Mouse (Mus musculus) liver, adult 2 months (tissue): ENCODE measurements around the gene Tmem179. TPM values are rescaled to one million over a fixed set of nuclear protein-coding genes. Genes with fewer than 3 reads are reported as not detected.

Experiments
- DNase-seq: peaks from one replicate; pipeline ENCODE4 v3.0.0-alpha.2; 2011; ENCODE audit warnings: low read depth, low spot score; ENCODE audit errors: extremely low read depth
- H3K27ac ChIP-seq: fragments of 200-500 bp; replicated peaks from 2 replicates; pipeline ENCODE4 v1.5.1; 2012; ENCODE audit warnings: low read depth, mild to moderate bottlenecking, control low read depth, inconsistent platforms, low read length; ENCODE audit not compliant: insufficient read depth
- H3K27me3 ChIP-seq: fragments of 200-500 bp; 2 replicates; pipeline ENCODE4 v1.6.1; 2012; ENCODE audit warnings: mild to moderate bottlenecking, moderate library complexity, low read length, inconsistent platforms; ENCODE audit not compliant: control insufficient read depth, insufficient read depth
- H3K36me3 ChIP-seq: fragments of 200-500 bp; 2 replicates; pipeline ENCODE4 v1.6.1; 2012; ENCODE audit warnings: low read length, inconsistent platforms; ENCODE audit not compliant: control insufficient read depth, insufficient read depth
- H3K4me1 ChIP-seq: fragments of 200-500 bp; 2 replicates; pipeline ENCODE4 v1.6.1; 2011; ENCODE audit warnings: low read length; ENCODE audit not compliant: control insufficient read depth, insufficient read depth
- H3K4me3 ChIP-seq: fragments of 200-500 bp; 2 replicates; pipeline ENCODE4 v1.5.1; 2011; ENCODE audit warnings: low read depth, mild to moderate bottlenecking, control low read depth, low read length, moderate library complexity; ENCODE audit not compliant: insufficient read depth
- H3K79me2 ChIP-seq: fragments of 200-500 bp; 2 replicates; pipeline ENCODE4 v1.6.1; 2012; ENCODE audit warnings: inconsistent platforms, mild to moderate bottlenecking, low read length, moderate library complexity; ENCODE audit not compliant: control insufficient read depth, insufficient read depth
- H3K9ac ChIP-seq: fragments of 200-500 bp; 2 replicates; pipeline ENCODE4 v1.6.1; 2012; ENCODE audit warnings: low read depth, mild to moderate bottlenecking, control low read depth, inconsistent platforms, low read length
- CTCF ChIP-seq: fragments of 200-500 bp; IDR thresholded peaks from 2 replicates; pipeline ENCODE4 v1.5.1; 2011; ENCODE audit warnings: low read depth, low read length, control low read depth
- POLR2A ChIP-seq: fragments of 200-500 bp; IDR thresholded peaks from 2 replicates; pipeline ENCODE4 v1.6.1; 2011; ENCODE audit warnings: low read length, control low read depth; ENCODE audit not compliant: insufficient read depth; ENCODE audit errors: extremely low read depth
- WGBS: fragments of 180-500 bp; shearing (Covaris S2); methylation state at CpG from one replicate; pipeline ENCODE4 v1.1.7; 2018; 5-methylcytosine and 5-hydroxymethylcytosine counted together
- polyA plus RNA-seq: library from polyadenylated mRNA; depleted of rRNA; stranded (reverse); fragments of >200 nt; gene quantifications from 2 replicates; pipeline ENCODE4 v1.2.3, GENCODE M21; 2012
- total RNA-seq: library from RNA; depleted of rRNA; stranded (reverse); fragments of >200 nt; gene quantifications from 2 replicates; pipeline ENCODE4 v1.2.3, GENCODE M21; 2014

Gene Tmem179
- total and polyA plus RNA-seq, 2 experiments, result not detected

DNA sequence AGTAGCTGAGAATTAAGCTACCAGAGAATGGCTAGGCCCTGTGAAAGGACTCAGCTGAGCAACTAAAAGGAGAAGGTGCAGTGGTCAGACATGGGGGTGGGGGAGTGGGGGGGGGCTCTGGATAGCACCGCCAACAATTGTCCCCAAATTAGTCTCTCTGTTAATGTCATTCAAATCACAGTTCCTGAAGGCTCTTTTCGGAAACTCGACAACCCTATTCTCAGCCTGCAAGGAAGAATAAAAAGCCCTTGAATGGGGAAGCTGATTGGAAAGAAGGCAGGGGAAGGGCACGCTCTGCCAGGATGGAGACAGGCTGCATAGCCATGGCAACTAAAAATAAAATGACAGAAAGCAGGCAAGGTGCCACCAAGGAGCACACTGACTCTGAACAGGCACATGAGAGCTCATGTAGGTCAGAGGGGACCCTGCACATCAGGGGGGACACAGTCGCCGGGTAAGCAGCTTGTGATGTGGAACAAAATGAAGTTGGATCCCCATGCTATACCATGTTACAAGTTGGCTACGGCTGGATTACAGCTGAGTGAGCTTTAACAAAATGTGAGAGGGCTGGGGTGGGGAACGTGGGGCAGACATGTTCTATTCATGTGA is 25.0 kb upstream of the Tmem179 start:
- Histone ChIP-seq H3K9ac (no peak overlapping the region), H3K27ac (no peak overlapping the region), H3K4me3 (no peak overlapping the region), H3K4me1 (no peaks in the 10 kb centered on the region), H3K36me3 (no peaks in the 10 kb centered on the region), H3K27me3 (no peaks in the 10 kb centered on the region), H3K79me2 (no peaks in the 10 kb centered on the region)
- no peak for DNase-seq
- TF ChIP-seq POLR2A (no peak), CTCF (no peak)
- WGBS, result 88% methylated on average over 8 of the region's 8 CpGs

DNA sequence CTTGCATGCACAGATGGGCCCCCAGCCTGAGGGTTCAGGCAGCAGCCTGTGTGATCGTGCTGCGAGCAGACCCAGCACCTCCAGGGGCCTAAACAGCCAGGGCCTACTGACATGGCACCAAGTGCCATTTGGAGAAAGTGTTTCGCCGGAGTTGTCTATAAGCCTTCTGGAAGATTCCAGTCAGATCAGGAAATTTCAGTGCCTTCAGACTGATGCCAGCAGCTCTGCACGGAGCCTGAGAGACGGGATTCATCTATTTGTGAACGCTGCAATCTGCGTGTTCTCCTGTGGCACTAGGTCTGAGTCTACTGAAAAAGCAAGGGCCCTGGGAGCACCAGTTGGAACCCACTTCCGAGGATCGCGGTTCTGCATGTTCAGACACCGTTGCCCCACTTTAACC is 23.8 kb upstream of the Tmem179 start:
- Histone ChIP-seq H3K4me1 (no peaks in the 10 kb centered on the region), H3K27me3 (no peaks in the 10 kb centered on the region), H3K9ac (no peak overlapping the region), H3K27ac (no peak overlapping the region), H3K36me3 (no peaks in the 10 kb centered on the region), H3K79me2 (no peaks in the 10 kb centered on the region), H3K4me3 (no peak overlapping the region)
- 93% methylated on average over 12 of the region's 12 CpGs for WGBS
- TF ChIP-seq POLR2A, result no peak
- TF ChIP-seq CTCF, result no peak
- DNase-seq, result no peak

GRCm38 (mm10) chr12:112539466-112539965 is 23.0 kb upstream of the Tmem179 start:
- Histone ChIP-seq H3K4me3 (no peak overlapping the region), H3K79me2 (no peaks in the 10 kb centered on the region), H3K36me3 (no peaks in the 10 kb centered on the region), H3K9ac (no peak overlapping the region), H3K27ac (no peak overlapping the region), H3K27me3 (no peaks in the 10 kb centered on the region), H3K4me1 (no peaks in the 10 kb centered on the region)
- no peak for DNase-seq
- 88% methylated on average over 7 of the region's 7 CpGs for WGBS
- TF ChIP-seq CTCF (no peak), POLR2A (no peak)

GRCm38 (mm10) chr12:112538356-112538755 is 21.8 kb upstream of the Tmem179 start:
- no peak for DNase-seq
- Histone ChIP-seq H3K4me3 (no peak overlapping the region), H3K4me1 (no peaks in the 10 kb centered on the region), H3K27me3 (no peaks in the 10 kb centered on the region), H3K27ac (no peak overlapping the region), H3K36me3 (no peaks in the 10 kb centered on the region), H3K79me2 (no peaks in the 10 kb centered on the region), H3K9ac (no peak overlapping the region)
- no peak for TF ChIP-seq POLR2A
- WGBS, result 82% methylated on average over 9 of the region's 9 CpGs

DNA sequence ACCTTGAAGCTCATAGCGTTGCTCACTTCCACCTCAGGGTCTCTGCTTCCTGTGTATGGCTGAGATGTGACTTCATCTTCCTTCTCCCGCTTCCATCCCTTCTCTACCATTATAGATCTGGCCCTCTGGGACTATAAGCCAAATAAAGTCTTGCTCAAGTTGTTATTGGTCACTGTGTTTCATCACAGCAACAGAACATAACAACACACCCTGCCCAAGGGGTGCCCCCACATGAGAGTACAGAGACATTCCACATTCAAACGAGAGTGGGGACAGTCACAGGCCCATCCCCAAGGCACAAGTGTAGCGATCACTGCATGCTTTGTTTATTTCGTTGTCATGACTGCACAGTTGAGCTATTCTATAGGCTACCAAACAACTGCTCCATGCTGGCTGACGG is 20.7 kb upstream of the Tmem179 start:
- Histone ChIP-seq H3K36me3 (no peaks in the 10 kb centered on the region), H3K27me3 (no peaks in the 10 kb centered on the region), H3K4me1 (no peaks in the 10 kb centered on the region), H3K4me3 (no peak overlapping the region), H3K27ac (no peak overlapping the region), H3K9ac (no peak overlapping the region), H3K79me2 (no peaks in the 10 kb centered on the region)
- DNase-seq, result no peak
- TF ChIP-seq POLR2A (no peak), CTCF (no peak)
- WGBS, result 82% methylated on average over 6 of the region's 6 CpGs

DNA sequence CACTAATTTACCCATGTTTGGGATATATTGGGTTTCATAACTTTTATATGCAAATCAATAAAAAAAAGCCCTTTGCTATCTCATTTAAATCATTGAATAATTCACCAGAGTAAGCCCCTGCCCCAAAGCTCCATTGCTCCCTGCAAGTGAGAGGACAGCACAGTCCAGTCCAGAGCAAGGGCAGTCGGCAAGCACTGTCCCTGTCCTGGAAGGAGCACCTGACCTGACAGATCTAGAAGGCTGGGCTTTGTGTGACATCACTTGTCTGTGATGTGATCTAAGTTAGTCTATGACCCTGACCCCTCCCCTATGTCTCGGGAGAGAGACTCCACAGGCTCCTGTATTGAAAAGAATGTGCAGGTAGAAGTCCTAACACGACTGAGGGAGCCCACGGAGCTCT is 17.2 kb upstream of the Tmem179 start:
- H3K27ac ChIP-seq, result no peak overlapping the region
- no peak overlapping the region for H3K9ac ChIP-seq
- no peak overlapping the region for H3K4me3 ChIP-seq
- TF ChIP-seq CTCF (no peak), POLR2A (no peak)
- no peaks in the 10 kb centered on the region for H3K4me1 ChIP-seq
- no peak for DNase-seq
- WGBS, result 66% methylated on average over 4 of the region's 4 CpGs
- H3K27me3 ChIP-seq, result no peaks in the 10 kb centered on the region
- no peaks in the 10 kb centered on the region for H3K36me3 ChIP-seq
- no peaks in the 10 kb centered on the region for H3K79me2 ChIP-seq
